Mouse (Mus musculus) testis, adult 2 months (tissue): Measurements from ENCODE around the gene 1700012B09Rik.

ENCODE experiments used
- CTCF ChIP-seq: fragments of 200-500 bp; IDR thresholded peaks from 2 replicates; pipeline ENCODE4 v1.5.1; 2012; ENCODE audit warnings: low read depth, mild to moderate bottlenecking, inconsistent platforms, low read length, moderate library complexity; ENCODE audit not compliant: control insufficient read depth, insufficient read depth, insufficient replicate concordance
- POLR2A ChIP-seq: fragments of 200-500 bp; IDR thresholded peaks from 2 replicates; pipeline ENCODE4 v1.6.1; 2012; ENCODE audit warnings: low read depth, mild to moderate bottlenecking, inconsistent platforms, low read length, moderate library complexity; ENCODE audit not compliant: control insufficient read depth

GRCm38 (mm10) chr9:14764765-14765164, 6.1 kb downstream of the 1700012B09Rik start:
- no peak for TF ChIP-seq CTCF
- TF ChIP-seq POLR2A, result no peak
